Comparison of ENCODE assay signal across 8 mouse cellular contexts in genomic region chr4:57782549-57783390, GRCm38 (mm10).
DNase-seq lines count a peak whose midpoint lies in the region; ATAC-seq and TF ChIP-seq lines count a peak whose summit lies in the region.

No protein-coding gene starts in this region.

- H3ac ChIP-seq in C2C12 (ENCODE audit: control insufficient read depth, insufficient read length, low read depth): peak overlapping the region; percentile 78

- H3K9ac ChIP-seq in embryonic facial prominence, embryonic 14.5 days (ENCODE audit: low read depth, low read length): peak overlapping the region; percentile 54
- peak overlapping the region; percentile 68 for H3K9ac ChIP-seq in hindbrain, embryonic 16.5 days (ENCODE audit: low read depth, low read length)
- peak overlapping the region; percentile 46 for H3K9ac ChIP-seq in lung, postnatal 0 days (replicated peaks; ENCODE audit: low read depth)

- DNase-seq in adrenal gland, adult 2 months: peak; percentile 49
- DNase-seq in adrenal gland, postnatal 4 days (ENCODE audit: low spot score in 2 of 2): no peak
- DNase-seq in embryonic facial prominence, embryonic 14.5 days (ENCODE audit: low spot score): no peak
- no peak for DNase-seq in lung, postnatal 0 days (ENCODE audit: low spot score)
- DNase-seq in spleen, postnatal 10 days (ENCODE audit: low spot score in 2 of 2): peak; percentile 17 to 40
- DNase-seq in frontal cortex, postnatal 10 days (ENCODE audit: low spot score in 2 of 2): no peak

- peaks cover 3% of the 10 kb centered on the region for H3K36me3 ChIP-seq in C2C12 (ENCODE audit: control insufficient read depth, insufficient read depth)
- H3K36me3 ChIP-seq in embryonic facial prominence, embryonic 14.5 days (ENCODE audit: control insufficient read depth, insufficient read depth, low read length): no peaks in the 10 kb centered on the region
- no peaks in the 10 kb centered on the region for H3K36me3 ChIP-seq in hindbrain, embryonic 16.5 days (ENCODE audit: control insufficient read depth, insufficient read depth, low read length)
- H3K36me3 ChIP-seq in lung, postnatal 0 days (ENCODE audit: insufficient read depth, low read length): no peaks in the 10 kb centered on the region

- no peaks in the 10 kb centered on the region for H3K9me3 ChIP-seq in embryonic facial prominence, embryonic 14.5 days (ENCODE audit: control insufficient read depth, low read length)
- no peaks in the 10 kb centered on the region for H3K9me3 ChIP-seq in hindbrain, embryonic 16.5 days (ENCODE audit: control insufficient read depth, low read length)
- no peaks in the 10 kb centered on the region for H3K9me3 ChIP-seq in lung, postnatal 0 days (ENCODE audit: low read length)

- TF ChIP-seq EP300 in lung, postnatal 0 days (IDR thresholded peaks at IDR 0.05): no peak

- H3K4me1 ChIP-seq in embryonic facial prominence, embryonic 14.5 days (ENCODE audit: control insufficient read depth, insufficient read depth, low read length): peaks cover 26% of the 10 kb centered on the region
- H3K4me1 ChIP-seq in hindbrain, embryonic 16.5 days (ENCODE audit: control insufficient read depth, insufficient read depth, low read depth, low read length): peaks cover 14% of the 10 kb centered on the region
- peaks cover 12% of the 10 kb centered on the region; the same call in 1 of the 2 replicates for H3K4me1 ChIP-seq in lung, postnatal 0 days (ENCODE audit: insufficient read depth, low read depth, low read length)

- H3K4me3 ChIP-seq in C2C12 (ENCODE audit: insufficient read depth, poor library complexity, severe bottlenecking): peak overlapping the region; percentile 48
- peak overlapping the region; percentile 45 for H3K4me3 ChIP-seq in embryonic facial prominence, embryonic 14.5 days (ENCODE audit: low read depth, low read length)
- H3K4me3 ChIP-seq in hindbrain, embryonic 16.5 days (ENCODE audit: low read length): peak overlapping the region; percentile 54
- H3K4me3 ChIP-seq in lung, postnatal 0 days (ENCODE audit: low read depth, low read length): peak overlapping the region; percentile 46

- peaks cover 57% of the 10 kb centered on the region for H3K79me2 ChIP-seq in C2C12 (ENCODE audit: control insufficient read depth, insufficient read depth)

- H3K4me2 ChIP-seq in embryonic facial prominence, embryonic 14.5 days (ENCODE audit: low read depth, low read length): peak overlapping the region; percentile 84
- H3K4me2 ChIP-seq in hindbrain, embryonic 16.5 days (ENCODE audit: low read length): peak overlapping the region; percentile 89
- H3K4me2 ChIP-seq in lung, postnatal 0 days (replicated peaks; ENCODE audit: low read depth, low read length): peak overlapping the region; percentile 66

- WGBS in embryonic facial prominence, embryonic 14.5 days: 10% methylated on average over 33 of the region's 33 CpGs
- 4% methylated on average over 33 of the region's 33 CpGs for WGBS in hindbrain, embryonic 16.5 days
- 10% methylated on average over 33 of the region's 33 CpGs for WGBS in lung, postnatal 0 days

- peak; percentile 15; the same call in 1 of the 2 replicates for ATAC-seq in embryonic facial prominence, embryonic 14.5 days (ENCODE audit: low read depth)
- ATAC-seq in hindbrain, embryonic 16.5 days: peak; percentile 58
- ATAC-seq in lung, postnatal 0 days: no peak

- H3K27me3 ChIP-seq in C2C12 (ENCODE audit: control insufficient read depth, insufficient read depth, insufficient read length): no peaks in the 10 kb centered on the region
- 0 out of 2 replicates have a peak, but pooled peaks cover 4% of the 10 kb centered on the region for H3K27me3 ChIP-seq in embryonic facial prominence, embryonic 14.5 days (replicated peaks; ENCODE audit: control insufficient read depth, insufficient read depth, low read length)
- no peaks in the 10 kb centered on the region for H3K27me3 ChIP-seq in hindbrain, embryonic 16.5 days (replicated peaks; ENCODE audit: control insufficient read depth, insufficient read depth, low read length)
- no peaks in the 10 kb centered on the region for H3K27me3 ChIP-seq in lung, postnatal 0 days (replicated peaks; ENCODE audit: insufficient read depth, low read length)

- no peak for TF ChIP-seq CTCF in C2C12 (IDR thresholded peaks at IDR 0.05; ENCODE audit: control insufficient read depth, insufficient read depth, insufficient read length)
- no peak for TF ChIP-seq CTCF in lung, postnatal 0 days (IDR thresholded peaks at IDR 0.05)

- peaks cover 21% of the 10 kb centered on the region for H3K79me3 ChIP-seq in C2C12 (ENCODE audit: low read depth)

- H3K27ac ChIP-seq in embryonic facial prominence, embryonic 14.5 days (replicated peaks; ENCODE audit: low read depth, low read length): no peak overlapping the region
- H3K27ac ChIP-seq in hindbrain, embryonic 16.5 days (ENCODE audit: low read depth, low read length): no peak overlapping the region
- H3K27ac ChIP-seq in lung, postnatal 0 days (ENCODE audit: low read length): peak overlapping the region; percentile 43; the same call in 1 of the 2 replicates

TF ChIP-seq in C2C12, 6 proteins besides CTCF, POLR2A, EP300 and RAD21:
- no peak for TF ChIP-seq CEBPB (IDR thresholded peaks at IDR 0.05; ENCODE audit: low read depth)
- TF ChIP-seq FOSL1 (IDR thresholded peaks at IDR 0.05; ENCODE audit: insufficient read depth, low read length, poor library complexity, severe bottlenecking): no peak
- TF ChIP-seq USF1 (IDR thresholded peaks at IDR 0.05; ENCODE audit: low read depth): no peak
- no peak for TF ChIP-seq MYOD1 (IDR thresholded peaks at IDR 0.05; ENCODE audit: control insufficient read depth, insufficient read length, low read depth)
- no peak for TF ChIP-seq MAX (IDR thresholded peaks at IDR 0.05)
- no peak for TF ChIP-seq MYOG (IDR thresholded peaks at IDR 0.05; ENCODE audit: control insufficient read depth, extremely low read depth, insufficient read length)

Comparison
In these comparisons a context has a peak if more than half of its experiments do, and no peak if none do; other contexts are left out.
1. DNase-seq: peak in adrenal gland, adult 2 months (single experiment) and spleen, postnatal 10 days (2 of 2); none in adrenal gland, postnatal 4 days (0 of 2), embryonic facial prominence, embryonic 14.5 days (single experiment), lung, postnatal 0 days (single experiment) and frontal cortex, postnatal 10 days (0 of 2).
2. Peak in every context shown above with its lines, with median percentiles within 50 percentile points of each other: H3K4me3 ChIP-seq, H3K4me2 ChIP-seq and H3K9ac ChIP-seq.